Mouse (Mus musculus): ENCODE measurements around the gene Nectin1. TPM values are rescaled to one million over a fixed set of nuclear protein-coding genes. Genes with fewer than 3 reads are reported as not detected.

The Nectin1 gene
- polyA plus RNA-seq, 1 experiment from 2014 or later: 8.2 TPM

GRCm38 (mm10) chr9:43765419-43766179, 21.8 kb downstream of the Nectin1 start:
- Histone ChIP-seq H3K27me3 (replicated peaks; ENCODE audit: insufficient read depth, low read length) (no peaks in the 10 kb centered on the region), H3K4me2 (replicated peaks; ENCODE audit: low read depth, low read length) (no peak overlapping the region), H3K27ac (ENCODE audit: low read length) (no peak overlapping the region), H3K4me1 (ENCODE audit: insufficient read depth, low read depth, low read length) (no peaks in the 10 kb centered on the region), H3K9ac (replicated peaks; ENCODE audit: low read depth) (no peak overlapping the region), H3K36me3 (ENCODE audit: insufficient read depth, low read length) (no peaks in the 10 kb centered on the region), H3K4me3 (ENCODE audit: low read depth, low read length) (no peak overlapping the region), H3K9me3 (ENCODE audit: low read length) (no peaks in the 10 kb centered on the region)
- WGBS: 60% methylated on average over 14 of the region's 14 CpGs
- DNase-seq (ENCODE audit: low spot score) (no peak), ATAC-seq (no peak)
- TF ChIP-seq CTCF (IDR thresholded peaks at IDR 0.05) (no peak), EP300 (IDR thresholded peaks at IDR 0.05) (no peak)

GRCm38 (mm10) chr9:43768779-43769178, 25.0 kb downstream of the Nectin1 start:
- DNase-seq (ENCODE audit: low spot score) (no peak), ATAC-seq (no peak)
- 56% methylated on average over 4 of the region's 4 CpGs for WGBS
- Histone ChIP-seq H3K4me1 (ENCODE audit: insufficient read depth, low read depth, low read length) (no peaks in the 10 kb centered on the region), H3K27ac (ENCODE audit: low read length) (no peak overlapping the region), H3K9me3 (ENCODE audit: low read length) (no peaks in the 10 kb centered on the region), H3K4me2 (replicated peaks; ENCODE audit: low read depth, low read length) (no peak overlapping the region), H3K4me3 (ENCODE audit: low read depth, low read length) (no peak overlapping the region), H3K9ac (replicated peaks; ENCODE audit: low read depth) (no peak overlapping the region), H3K27me3 (replicated peaks; ENCODE audit: insufficient read depth, low read length) (no peaks in the 10 kb centered on the region), H3K36me3 (ENCODE audit: insufficient read depth, low read length) (no peaks in the 10 kb centered on the region)
- no peak for TF ChIP-seq CTCF (IDR thresholded peaks at IDR 0.05)
- no peak for TF ChIP-seq EP300 (IDR thresholded peaks at IDR 0.05)

- Histone ChIP-seq H3K27ac (ENCODE audit: low read length) (no peak overlapping the region), H3K9me3 (ENCODE audit: low read length) (no peaks in the 10 kb centered on the region), H3K4me2 (replicated peaks; ENCODE audit: low read depth, low read length) (no peak overlapping the region), H3K9ac (replicated peaks; ENCODE audit: low read depth) (no peak overlapping the region), H3K27me3 (replicated peaks; ENCODE audit: insufficient read depth, low read length) (no peaks in the 10 kb centered on the region), H3K4me1 (ENCODE audit: insufficient read depth, low read depth, low read length) (no peaks in the 10 kb centered on the region), H3K4me3 (ENCODE audit: low read depth, low read length) (no peak overlapping the region), H3K36me3 (ENCODE audit: insufficient read depth, low read length) (no peaks in the 10 kb centered on the region)
- WGBS: 86% methylated on average over 7 of the region's 7 CpGs
- ATAC-seq: no peak
- TF ChIP-seq CTCF (IDR thresholded peaks at IDR 0.05) (no peak), EP300 (IDR thresholded peaks at IDR 0.05) (no peak)
- no peak for DNase-seq (ENCODE audit: low spot score)
Measured at GRCm38 (mm10) chr9:43769228-43769627, 25.4 kb downstream of the Nectin1 start.

- DNase-seq (ENCODE audit: low spot score) (no peak), ATAC-seq (no peak)
- Histone ChIP-seq H3K9me3 (ENCODE audit: low read length) (no peaks in the 10 kb centered on the region), H3K9ac (replicated peaks; ENCODE audit: low read depth) (no peak overlapping the region), H3K4me1 (ENCODE audit: insufficient read depth, low read depth, low read length) (no peaks in the 10 kb centered on the region), H3K4me2 (replicated peaks; ENCODE audit: low read depth, low read length) (no peak overlapping the region), H3K36me3 (ENCODE audit: insufficient read depth, low read length) (no peaks in the 10 kb centered on the region), H3K27ac (ENCODE audit: low read length) (no peak overlapping the region), H3K4me3 (ENCODE audit: low read depth, low read length) (no peak overlapping the region), H3K27me3 (replicated peaks; ENCODE audit: insufficient read depth, low read length) (no peaks in the 10 kb centered on the region)
- no peak for TF ChIP-seq CTCF (IDR thresholded peaks at IDR 0.05)
- no peak for TF ChIP-seq EP300 (IDR thresholded peaks at IDR 0.05)
- WGBS: 64% methylated on average over 4 of the region's 4 CpGs
Measured at GRCm38 (mm10) chr9:43769940-43770339, 26.2 kb downstream of the Nectin1 start.

- no peak overlapping the region for H3K4me2 ChIP-seq (replicated peaks; ENCODE audit: low read depth, low read length)
- ATAC-seq (no peak), DNase-seq (ENCODE audit: low spot score) (no peak)
- H3K9me3 ChIP-seq (ENCODE audit: low read length): no peaks in the 10 kb centered on the region
- H3K36me3 ChIP-seq (ENCODE audit: insufficient read depth, low read length): no peaks in the 10 kb centered on the region
- H3K4me1 ChIP-seq (ENCODE audit: insufficient read depth, low read depth, low read length): no peaks in the 10 kb centered on the region
- WGBS: 53% methylated on average over 1 of the region's 1 CpGs
- H3K9ac ChIP-seq (replicated peaks; ENCODE audit: low read depth): no peak overlapping the region
- TF ChIP-seq CTCF (IDR thresholded peaks at IDR 0.05) (0 out of 2 replicates have a peak, but pooled peaks have one; percentile 9), EP300 (IDR thresholded peaks at IDR 0.05) (no peak)
- H3K27ac ChIP-seq (ENCODE audit: low read length): no peak overlapping the region
- H3K27me3 ChIP-seq (replicated peaks; ENCODE audit: insufficient read depth, low read length): no peaks in the 10 kb centered on the region
- no peak overlapping the region for H3K4me3 ChIP-seq (ENCODE audit: low read depth, low read length)
Measured at GRCm38 (mm10) chr9:43771041-43771440, 27.3 kb downstream of the Nectin1 start.

GRCm38 (mm10) chr9:43772460-43772859, 28.7 kb downstream of the Nectin1 start:
- no peak overlapping the region for H3K4me2 ChIP-seq (replicated peaks; ENCODE audit: low read depth, low read length)
- DNase-seq (ENCODE audit: low spot score): no peak
- H3K4me1 ChIP-seq (ENCODE audit: insufficient read depth, low read depth, low read length): no peaks in the 10 kb centered on the region
- no peaks in the 10 kb centered on the region for H3K36me3 ChIP-seq (ENCODE audit: insufficient read depth, low read length)
- WGBS: 75% methylated on average over 6 of the region's 6 CpGs
- TF ChIP-seq CTCF (IDR thresholded peaks at IDR 0.05) (no peak), EP300 (IDR thresholded peaks at IDR 0.05) (no peak)
- H3K9ac ChIP-seq (replicated peaks; ENCODE audit: low read depth): no peak overlapping the region
- H3K4me3 ChIP-seq (ENCODE audit: low read depth, low read length): no peak overlapping the region
- no peak overlapping the region for H3K27ac ChIP-seq (ENCODE audit: low read length)
- no peaks in the 10 kb centered on the region for H3K9me3 ChIP-seq (ENCODE audit: low read length)
- no peaks in the 10 kb centered on the region for H3K27me3 ChIP-seq (replicated peaks; ENCODE audit: insufficient read depth, low read length)
- ATAC-seq: no peak
